Mouse (Mus musculus) lung, adult 2 months (tissue): ENCODE data around the gene Gm45837.

Source experiments
- CTCF ChIP-seq: fragments of 200-500 bp; IDR thresholded peaks from 2 replicates; pipeline ENCODE4 v1.5.1; 2011; ENCODE audit warnings: mild to moderate bottlenecking, low read length, control low read depth; ENCODE audit not compliant: insufficient read depth
- POLR2A ChIP-seq: fragments of 200-500 bp; IDR thresholded peaks from 2 replicates; pipeline ENCODE4 v1.6.1; 2011; ENCODE audit warnings: low read depth, mild to moderate bottlenecking, control low read depth, low read length, borderline replicate concordance; ENCODE audit errors: extremely low read depth

DNA sequence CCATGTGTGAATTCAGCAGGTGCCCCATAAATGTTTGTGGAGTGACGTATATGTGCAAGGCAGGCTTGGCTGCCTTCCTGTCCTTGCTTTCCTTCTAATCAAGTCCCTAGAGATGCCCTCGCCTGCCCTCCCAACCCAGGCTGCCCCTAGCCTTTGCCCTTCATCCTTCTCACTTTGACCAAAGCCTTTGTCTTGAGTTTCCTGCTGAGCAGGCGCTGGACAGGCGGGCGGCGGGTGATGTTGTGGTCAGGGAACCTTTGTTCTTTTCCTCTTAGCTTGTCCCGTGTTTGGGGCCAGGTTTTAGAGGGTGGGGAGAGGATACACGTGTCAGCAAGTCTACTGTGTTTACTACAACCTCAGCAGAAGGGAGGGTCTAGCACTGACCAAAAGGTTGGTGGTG is 43.0 kb downstream of the Gm45837 start:
- TF ChIP-seq CTCF (no peak), POLR2A (no peak)
